Mouse (Mus musculus): ENCODE measurements around the gene Foxp1.

Gene Foxp1

GRCm38 (mm10) chr6:99383846-99384472 lies 138.6 kb downstream of the Foxp1 start:
- DNase-seq, result no peak

GRCm38 (mm10) chr6:99380146-99380545 lies 142.4 kb downstream of the Foxp1 start:
- DNase-seq, result no peak

GRCm38 (mm10) chr6:99378997-99379710 lies 143.4 kb downstream of the Foxp1 start:
- DNase-seq, result no peak

- DNase-seq, result no peak
These were observed 144.8 kb downstream of the Foxp1 start for GRCm38 (mm10) chr6:99377716-99378115.

GRCm38 (mm10) chr6:99377131-99377530 lies 145.4 kb downstream of the Foxp1 start:
- DNase-seq, result no peak

- DNase-seq, result no peak
These were observed 145.8 kb downstream of the Foxp1 start for GRCm38 (mm10) chr6:99376721-99377120.

GRCm38 (mm10) chr6:99375865-99376264 lies 146.7 kb downstream of the Foxp1 start:
- DNase-seq, result no peak

- no peak for DNase-seq
These were observed 147.1 kb downstream of the Foxp1 start for GRCm38 (mm10) chr6:99375376-99375775.

GRCm38 (mm10) chr6:99374448-99375271 lies 147.9 kb downstream of the Foxp1 start:
- no peak for DNase-seq

GRCm38 (mm10) chr6:99372427-99372826 lies 150.1 kb downstream of the Foxp1 start:
- no peak for DNase-seq

- DNase-seq, result no peak
These were observed 150.5 kb downstream of the Foxp1 start for GRCm38 (mm10) chr6:99372016-99372415.

GRCm38 (mm10) chr6:99369931-99370330 lies 152.6 kb downstream of the Foxp1 start:
- DNase-seq, result no peak

- DNase-seq, result no peak
These were observed 153.4 kb downstream of the Foxp1 start for GRCm38 (mm10) chr6:99369156-99369555.

GRCm38 (mm10) chr6:99368118-99368753 lies 154.3 kb downstream of the Foxp1 start:
- no peak for DNase-seq

- DNase-seq, result no peak
These were observed 158.0 kb downstream of the Foxp1 start for GRCm38 (mm10) chr6:99364545-99364944.

- DNase-seq, result no peak
These were observed 161.9 kb downstream of the Foxp1 start for GRCm38 (mm10) chr6:99360581-99360980.

GRCm38 (mm10) chr6:99359765-99360499 lies 162.6 kb downstream of the Foxp1 start:
- DNase-seq, result no peak

GRCm38 (mm10) chr6:99359036-99359698 lies 163.4 kb downstream of the Foxp1 start:
- DNase-seq, result no peak

GRCm38 (mm10) chr6:99357931-99358330 lies 164.6 kb downstream of the Foxp1 start:
- DNase-seq, result no peak

- no peak for DNase-seq
These were observed 168.2 kb downstream of the Foxp1 start for GRCm38 (mm10) chr6:99354338-99354737.

GRCm38 (mm10) chr6:99353441-99353840 lies 169.1 kb downstream of the Foxp1 start:
- no peak for DNase-seq

- no peak for DNase-seq
These were observed 172.0 kb downstream of the Foxp1 start for GRCm38 (mm10) chr6:99350566-99350965.
